Mouse (Mus musculus): ENCODE measurements around the gene Nup160. TPM values are rescaled to one million over a fixed set of nuclear protein-coding genes. Genes with fewer than 3 reads are reported as not detected.

Nup160 gene
- total RNA-seq, 2 experiments from 2014 or later = 53.9 to 54.1 TPM

DNA sequence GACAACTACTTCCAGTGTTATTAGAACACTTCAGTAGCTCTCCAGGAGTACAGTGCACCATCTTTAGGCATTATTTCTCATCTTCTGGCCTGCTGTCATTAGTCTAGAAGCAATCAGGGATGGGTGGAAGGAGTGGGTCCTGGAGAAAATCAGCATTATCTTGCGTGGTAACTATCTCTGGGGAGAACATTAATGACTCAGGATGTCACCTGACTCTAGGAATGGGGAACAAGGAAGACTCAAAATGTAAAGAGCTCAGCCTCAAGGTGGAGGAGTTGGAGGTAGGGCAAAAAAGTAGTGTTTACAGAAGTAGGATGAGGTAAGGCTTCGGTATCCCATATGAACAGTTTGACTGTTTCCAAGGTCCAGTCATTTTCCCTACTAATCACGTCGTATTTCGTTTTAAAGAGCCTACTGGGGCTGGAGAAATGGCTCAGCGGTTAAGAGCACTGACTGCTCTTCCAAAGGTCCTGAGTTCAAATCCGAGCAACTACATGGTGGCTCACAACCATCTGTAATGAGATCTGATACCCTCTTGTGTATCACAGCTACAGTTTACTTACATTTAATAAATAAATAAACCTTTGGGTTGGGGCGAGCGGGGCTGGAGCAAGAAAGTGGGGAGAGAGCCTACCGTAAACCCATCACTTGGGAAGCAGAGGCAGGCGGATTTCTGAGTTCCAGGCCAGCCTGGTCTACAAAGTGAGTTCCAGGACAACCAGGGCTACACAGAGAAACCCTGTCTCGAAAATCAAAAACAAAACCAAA lies 67.5 kb downstream of the Nup160 start:
- ATAC-seq (replicated peaks; ENCODE audit: poor library complexity, severe bottlenecking) = no peak

DNA sequence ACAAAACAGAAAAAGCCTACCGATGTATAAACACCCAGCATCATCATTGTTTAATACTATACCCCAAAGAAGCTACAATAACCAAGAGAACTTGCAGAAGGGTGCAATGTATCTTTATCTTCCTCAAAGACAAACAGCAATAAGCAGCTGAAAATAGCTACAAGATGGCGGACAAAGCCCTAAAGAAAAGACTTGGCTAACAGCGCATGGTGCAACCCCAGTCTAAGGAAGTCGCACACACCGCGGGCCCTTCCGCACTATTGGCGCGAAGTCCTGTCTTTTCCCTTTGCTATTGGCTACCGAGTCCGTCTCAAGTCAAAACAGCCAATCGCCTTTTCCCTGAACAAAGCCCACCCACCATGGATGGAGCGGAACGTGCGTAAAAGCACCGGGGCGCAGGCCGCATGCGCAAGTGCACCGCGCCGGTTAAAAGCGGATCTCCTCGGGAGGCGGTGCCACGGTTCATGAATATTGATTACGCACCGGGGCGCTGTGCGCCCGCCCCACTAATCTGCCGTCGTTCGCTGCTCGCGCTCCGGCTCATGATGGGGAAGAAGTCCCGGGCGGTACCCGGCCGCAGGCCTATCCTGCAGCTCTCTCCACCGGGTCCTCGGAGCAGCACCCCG lies 68.2 kb downstream of the Nup160 start, which contains the start of gene Fnbp4:
Gene Fnbp4 (plus strand): TSS at position 318 of the 626 bp plus-strand sequence.
- peak; percentile 94 for ATAC-seq (replicated peaks; ENCODE audit: poor library complexity, severe bottlenecking)

DNA sequence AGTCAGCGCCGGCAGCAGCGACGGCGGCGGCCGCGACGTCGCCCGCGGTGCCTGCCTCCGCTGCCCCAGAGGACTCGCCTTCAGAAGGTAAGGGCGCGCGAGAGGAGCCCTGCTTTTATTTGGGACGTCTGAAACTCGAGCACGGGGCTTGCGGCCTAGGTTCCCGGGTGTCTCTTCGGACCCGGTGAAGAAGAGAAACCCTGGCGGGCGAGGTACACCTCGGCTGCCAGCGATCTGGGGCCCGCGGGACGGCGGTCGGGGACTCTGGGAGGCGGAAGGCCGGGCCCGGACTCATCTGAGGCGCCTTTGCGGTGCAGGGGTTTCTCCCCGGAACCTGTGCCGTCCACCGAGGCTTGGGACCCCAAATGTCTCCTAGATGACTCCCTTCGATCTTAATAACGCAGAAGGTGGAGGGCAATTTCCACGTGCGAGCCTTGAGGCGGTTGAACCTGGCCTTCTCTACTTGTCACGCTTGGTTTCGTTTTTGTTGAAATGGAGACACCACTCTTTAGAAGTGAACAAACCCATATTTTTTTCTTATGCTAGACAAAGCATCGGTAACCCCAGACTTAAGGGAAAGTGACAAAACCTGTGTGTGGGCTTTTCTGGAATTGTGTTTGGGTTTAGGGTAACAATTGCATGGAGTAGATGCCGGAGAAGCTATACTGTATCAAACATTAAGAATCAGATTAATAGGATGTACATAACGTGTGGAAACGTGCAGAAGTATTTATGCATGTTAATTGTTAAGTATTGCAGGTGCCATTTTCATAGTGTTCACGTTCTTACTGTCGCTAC lies 68.9 kb downstream of the Nup160 start:
- peak; percentile 6; the same call in 1 of the 2 replicates for ATAC-seq (replicated peaks; ENCODE audit: poor library complexity, severe bottlenecking)

DNA sequence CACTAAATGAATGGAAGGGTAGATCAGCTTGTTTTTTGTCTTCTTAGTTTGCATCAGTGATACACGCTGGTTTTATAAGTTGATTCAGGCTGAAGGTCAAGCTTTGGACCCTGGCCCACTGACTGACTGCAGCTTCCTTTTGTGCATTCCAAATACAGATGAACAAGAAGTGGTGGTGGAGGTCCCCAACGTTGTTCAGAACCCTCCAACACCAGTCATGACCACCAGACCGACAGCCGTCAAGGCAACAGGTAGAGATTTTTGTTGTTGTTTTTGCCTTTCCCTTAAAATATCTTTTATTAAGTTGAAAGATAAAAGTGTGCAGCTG lies 69.5 kb downstream of the Nup160 start:
- ATAC-seq (replicated peaks; ENCODE audit: poor library complexity, severe bottlenecking) = no peak

DNA sequence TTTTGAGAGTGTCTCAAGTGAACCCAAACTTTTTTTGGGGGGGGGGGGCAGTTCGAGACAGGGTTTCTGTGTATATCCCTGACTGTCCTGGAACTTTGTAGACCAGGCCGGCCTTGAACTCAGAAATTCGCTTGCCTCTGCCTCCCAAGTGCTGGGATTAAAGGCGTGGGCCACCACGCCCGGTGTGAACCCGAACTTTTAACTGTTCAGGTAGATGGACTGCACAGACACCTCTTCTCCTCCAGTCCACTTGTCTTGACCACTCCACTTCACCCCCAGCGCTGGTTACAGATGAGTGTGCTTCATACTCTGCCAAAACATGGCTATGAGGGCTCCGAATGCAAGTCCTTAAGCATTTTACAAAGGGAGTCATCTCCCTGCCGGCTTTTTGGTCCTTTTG lies 70.1 kb downstream of the Nup160 start:
- ATAC-seq (replicated peaks; ENCODE audit: poor library complexity, severe bottlenecking) = no peak

DNA sequence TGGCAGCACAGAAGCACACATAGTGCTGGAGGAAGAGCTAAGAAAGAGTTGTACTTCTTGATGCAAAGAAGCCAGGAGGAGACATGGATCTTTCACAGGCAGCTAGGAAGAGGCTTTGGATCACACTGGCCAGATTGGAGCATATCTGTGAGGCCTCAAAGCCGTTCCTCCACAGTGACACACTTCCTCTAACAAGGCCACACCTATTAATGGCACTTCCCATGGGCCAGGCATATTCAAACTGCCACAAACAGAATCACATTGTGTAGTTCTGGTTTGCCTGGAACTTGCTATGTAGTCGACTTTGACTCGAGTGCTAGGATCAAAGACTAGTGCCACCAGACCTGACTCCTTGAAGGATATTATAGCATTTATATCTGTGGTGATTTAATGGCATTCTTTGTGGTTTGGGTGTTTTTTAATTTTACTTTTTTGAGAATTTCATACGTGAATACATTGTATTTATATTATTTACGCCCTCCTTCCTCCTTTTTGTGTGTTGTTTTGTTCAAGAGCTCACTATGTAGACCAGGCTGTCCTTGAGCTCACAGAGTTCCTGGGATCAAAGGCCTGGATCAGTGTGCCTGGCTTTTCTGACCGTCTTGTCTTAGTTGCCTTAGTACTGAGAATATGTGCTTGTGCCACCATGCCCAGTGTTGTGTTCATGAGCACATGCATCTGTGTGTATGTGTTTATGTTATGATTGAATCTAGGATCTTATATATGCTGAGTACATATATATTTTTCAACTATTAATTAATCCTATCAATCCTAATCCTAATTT lies 72.9 kb downstream of the Nup160 start:
- ATAC-seq (replicated peaks; ENCODE audit: poor library complexity, severe bottlenecking) = peak; percentile 26

DNA sequence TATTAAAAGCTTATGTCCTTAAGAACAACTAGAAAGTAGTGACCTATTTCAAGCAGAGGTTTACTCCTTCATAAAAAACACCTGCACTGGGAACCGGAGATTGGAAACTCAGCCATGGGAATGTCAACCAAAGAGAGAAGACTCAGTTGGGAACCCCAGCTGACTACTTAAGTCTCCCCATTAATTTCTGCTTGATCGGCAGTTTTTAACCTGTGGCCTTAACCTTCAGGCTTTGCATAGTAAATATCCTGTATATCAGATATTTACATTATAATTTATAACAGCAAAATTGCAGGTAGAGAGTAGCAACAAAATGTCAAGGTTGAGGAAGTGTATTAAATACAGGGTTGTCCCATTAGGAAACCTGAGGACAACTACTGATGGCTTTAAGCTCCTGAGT lies 76.5 kb downstream of the Nup160 start:
- no peak for ATAC-seq (replicated peaks; ENCODE audit: poor library complexity, severe bottlenecking)

DNA sequence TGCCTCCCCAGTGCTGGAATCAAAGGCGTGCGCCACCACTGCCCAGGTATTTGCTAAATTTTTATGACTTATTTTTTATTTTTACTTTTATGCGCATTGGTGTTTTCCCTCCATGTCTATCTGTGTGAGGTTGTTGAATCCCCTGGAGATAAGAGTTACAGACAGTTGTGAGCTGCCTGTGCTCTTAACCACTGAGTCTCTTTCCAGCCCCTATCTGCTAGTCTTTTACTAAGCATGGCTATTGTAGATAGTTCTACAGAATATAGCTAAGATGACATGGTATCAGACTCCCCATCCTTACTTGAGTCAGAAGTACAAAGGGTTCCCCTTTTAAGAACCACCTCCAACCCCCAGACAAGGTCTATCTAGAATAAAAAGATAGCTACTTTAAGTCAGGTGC lies 77.2 kb downstream of the Nup160 start:
- no peak for ATAC-seq (replicated peaks; ENCODE audit: poor library complexity, severe bottlenecking)

DNA sequence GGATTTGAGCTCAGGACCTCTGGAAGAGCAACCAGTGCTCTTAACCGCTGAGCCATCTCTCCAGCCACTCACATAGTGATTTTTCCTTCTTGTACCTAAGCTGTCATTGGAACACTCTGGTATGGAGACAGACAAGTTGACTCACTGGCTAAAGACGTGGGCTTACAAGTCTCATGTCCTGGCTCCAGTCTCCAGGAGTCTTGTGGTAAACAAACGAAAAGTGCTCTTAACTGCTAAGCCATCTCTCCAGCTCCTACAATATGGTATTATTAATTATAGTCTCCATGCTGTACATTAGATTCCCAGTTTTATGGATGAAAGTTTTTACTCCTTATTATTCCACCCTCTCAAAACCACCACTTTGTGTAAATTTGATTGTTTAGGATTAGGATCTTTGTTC lies 88.1 kb downstream of the Nup160 start:
- no peak for ATAC-seq (replicated peaks; ENCODE audit: poor library complexity, severe bottlenecking)

DNA sequence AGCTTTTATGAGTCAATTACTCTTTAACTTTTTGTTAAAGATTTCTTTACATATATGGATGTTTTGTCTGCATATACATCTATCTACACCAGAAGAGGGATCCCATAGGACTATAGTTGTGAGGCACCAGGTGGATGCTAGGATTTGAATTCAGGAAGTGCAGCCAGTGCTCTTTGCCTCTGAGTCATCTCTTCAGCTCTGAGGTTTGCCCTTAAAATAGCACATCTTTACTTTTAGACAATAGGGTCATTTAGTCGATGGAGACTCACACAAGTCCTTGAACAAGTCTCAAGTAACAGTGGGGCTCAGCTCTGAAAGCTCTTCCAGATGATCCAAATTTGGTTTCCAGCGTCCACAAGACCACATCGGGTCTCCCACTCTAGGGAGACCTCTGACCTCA lies 104.3 kb downstream of the Nup160 start:
- ATAC-seq (replicated peaks; ENCODE audit: poor library complexity, severe bottlenecking) = no peak

DNA sequence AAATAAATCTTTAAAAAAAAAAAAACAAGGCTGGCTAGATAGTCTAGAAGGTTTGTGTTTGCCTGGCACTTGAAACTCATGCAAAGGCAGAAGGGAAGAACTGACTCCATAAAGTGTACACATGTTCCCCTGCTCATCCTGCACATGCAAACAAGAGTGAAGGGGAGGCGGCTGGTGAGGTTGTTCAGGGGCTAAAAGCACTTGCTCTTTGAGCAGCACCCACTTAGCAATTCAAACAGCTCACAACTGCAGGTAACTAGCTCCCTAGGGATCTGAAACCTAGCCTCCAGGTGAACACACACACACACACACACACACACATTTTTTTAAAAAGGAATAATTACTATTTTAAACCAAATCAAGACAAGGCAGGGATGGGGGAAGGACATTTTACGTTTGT lies 104.9 kb downstream of the Nup160 start:
- ATAC-seq (replicated peaks; ENCODE audit: poor library complexity, severe bottlenecking) = no peak

DNA sequence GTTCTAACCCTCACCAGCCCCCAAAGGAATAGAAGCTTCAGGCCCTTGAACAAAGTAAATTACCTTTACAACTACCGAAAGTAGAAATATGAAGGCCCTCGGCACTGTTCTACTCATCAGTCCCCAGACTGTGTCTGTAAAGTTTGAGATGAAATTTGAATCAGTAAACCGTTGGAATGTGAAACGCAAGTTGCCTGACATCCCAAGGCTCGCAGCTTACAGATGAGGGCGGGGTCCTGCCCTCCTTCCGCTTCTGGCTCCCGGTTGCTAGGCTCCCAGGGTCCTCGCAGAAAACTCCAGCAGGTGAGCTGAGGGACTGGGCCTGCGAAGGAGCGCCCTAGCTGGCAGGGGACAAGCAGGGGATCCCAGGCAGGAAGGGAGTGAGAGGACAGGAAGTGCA lies 105.4 kb downstream of the Nup160 start, which contains the start of gene Agbl2:
Gene Agbl2 (plus strand): TSS at position 270 of the 400 bp plus-strand sequence.
- peak; percentile 40 for ATAC-seq (replicated peaks; ENCODE audit: poor library complexity, severe bottlenecking)

DNA sequence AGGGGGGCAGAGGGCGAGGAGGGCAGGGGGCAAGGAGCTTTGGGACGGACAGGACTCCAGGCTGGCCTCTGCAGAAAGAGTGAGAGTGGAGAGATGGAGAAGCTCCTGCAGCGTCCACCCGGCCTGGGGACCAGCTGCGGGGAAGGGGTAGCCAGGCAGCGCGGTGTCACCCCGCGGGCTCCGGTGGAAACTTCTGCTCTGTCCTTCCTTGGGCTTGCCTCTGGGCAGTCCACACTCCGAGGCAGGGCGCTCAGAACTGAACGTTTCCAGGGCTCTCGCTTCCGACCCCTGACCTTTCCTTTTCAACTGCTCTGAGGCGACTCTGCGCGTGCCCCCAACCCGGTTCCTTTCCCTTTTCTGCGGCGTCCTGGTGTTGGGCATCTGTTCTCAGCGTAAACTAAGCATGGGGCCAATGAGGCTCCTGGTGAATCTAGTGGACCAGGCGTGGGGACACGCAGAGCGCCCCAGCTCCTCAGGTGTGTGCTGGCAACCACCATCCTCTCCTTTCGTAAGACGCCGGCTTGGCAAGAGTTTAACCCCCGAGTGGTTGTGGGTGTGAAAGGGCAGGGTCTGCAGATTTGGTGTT lies 106.0 kb downstream of the Nup160 start:
- ATAC-seq (replicated peaks; ENCODE audit: poor library complexity, severe bottlenecking) = peak; percentile 35

Other genes starting within 250 kb of the Nup160 start
- gene Ptprj, start 96.6 kb upstream of the Nup160 start, total RNA-seq (2014; fragmentation: Nextera tagmentation) = 14.5 and 15.0 TPM in 2 replicates
- 13.3 and 15.9 TPM in 2 replicates for gene Ptprj, start 96.6 kb upstream of the Nup160 start, total RNA-seq (2017)
- gene Fnbp4, start 68.2 kb downstream of the Nup160 start, total RNA-seq (2014; fragmentation: Nextera tagmentation) = 96.3 and 133 TPM in 2 replicates
- 139 and 141 TPM in 2 replicates for gene Fnbp4, start 68.2 kb downstream of the Nup160 start, total RNA-seq (2017)
- gene Agbl2, start 105.5 kb downstream of the Nup160 start, total RNA-seq (2014; fragmentation: Nextera tagmentation) = not detected in 2 replicates
- not detected in 2 replicates for gene Agbl2, start 105.5 kb downstream of the Nup160 start, total RNA-seq (2017)
- 152 and 169 TPM in 2 replicates for gene Mtch2, start 169.9 kb downstream of the Nup160 start, total RNA-seq (2014; fragmentation: Nextera tagmentation)
- 206 and 241 TPM in 2 replicates for gene Mtch2, start 169.9 kb downstream of the Nup160 start, total RNA-seq (2017)
- not detected in 2 replicates for gene C1qtnf4, start 208.6 kb downstream of the Nup160 start, total RNA-seq (2014; fragmentation: Nextera tagmentation)
- not detected in 2 replicates for gene C1qtnf4, start 208.6 kb downstream of the Nup160 start, total RNA-seq (2017)
- 14.4 and 16.4 TPM in 2 replicates for gene Kbtbd4, start 227.5 kb downstream of the Nup160 start, total RNA-seq (2014; fragmentation: Nextera tagmentation)
- 18.1 and 26.1 TPM in 2 replicates for gene Kbtbd4, start 227.5 kb downstream of the Nup160 start, total RNA-seq (2017)
- 159 TPM in 2 replicates for gene Ndufs3, start 227.6 kb downstream of the Nup160 start, total RNA-seq (2014; fragmentation: Nextera tagmentation)
- gene Ndufs3, start 227.6 kb downstream of the Nup160 start, total RNA-seq (2017) = 93.2 and 128 TPM in 2 replicates

Measured in granulocyte monocyte progenitor cell, adult 5-6 weeks (primary cell).